Mouse (Mus musculus) activated CD4-positive, CD25-positive, alpha-beta regulatory T cell, adult 4 months (primary cell): ENCODE data around the gene Mllt11. TPM values are rescaled to one million over a fixed set of nuclear protein-coding genes. Genes with fewer than 3 reads are reported as not detected.

Source experiments
- ATAC-seq: one replicate; pipeline ENCODE4 v1.8.0; 2017
- polyA plus RNA-seq, 2 experiments: library from polyadenylated mRNA; unstranded; fragments of 100-300 nt; shearing (Covaris generic); gene quantifications; one replicate each; pipeline ENCODE4 v1.2.1; 2017

The Mllt11 gene
- polyA plus RNA-seq, 2 experiments from 2014 or later: 21.2 to 31.5 TPM

GRCm38 (mm10) chr3:95243086-95243485, 11.1 kb upstream of the Mllt11 start:
- ATAC-seq: no peak

- ATAC-seq: no peak
Measured at GRCm38 (mm10) chr3:95241498-95241897, 9.5 kb upstream of the Mllt11 start, which contains the start of gene Gm128. Gene Gm128 (minus strand): TSS chr3:95241598.

- no peak for ATAC-seq
Measured at GRCm38 (mm10) chr3:95240900-95241299, 8.9 kb upstream of the Mllt11 start.

- ATAC-seq: no peak
Measured at GRCm38 (mm10) chr3:95239971-95240370, 8.0 kb upstream of the Mllt11 start.

- no peak for ATAC-seq
Measured at GRCm38 (mm10) chr3:95239022-95239421, 7.1 kb upstream of the Mllt11 start.

GRCm38 (mm10) chr3:95237541-95238099, 5.6 kb upstream of the Mllt11 start:
- ATAC-seq: no peak

GRCm38 (mm10) chr3:95235386-95236301, 3.7 kb upstream of the Mllt11 start:
- ATAC-seq: no peak

GRCm38 (mm10) chr3:95233303-95233980, 1.5 kb upstream of the Mllt11 start:
- ATAC-seq: no peak

GRCm38 (mm10) chr3:95232771-95233170, 800 bp upstream of the Mllt11 start:
- ATAC-seq: no peak

GRCm38 (mm10) chr3:95230495-95231297, 1.3 kb downstream of the Mllt11 start:
- ATAC-seq: no peak

- ATAC-seq: no peak
Measured at GRCm38 (mm10) chr3:95229781-95230494, 2.0 kb downstream of the Mllt11 start.

GRCm38 (mm10) chr3:95228894-95229780, 2.8 kb downstream of the Mllt11 start:
- peak; percentile 11 for ATAC-seq

- peak; percentile 75 for ATAC-seq
Measured at GRCm38 (mm10) chr3:95228148-95228893, 3.6 kb downstream of the Mllt11 start, which contains the start of gene Cdc42se1. Gene Cdc42se1 (plus strand): TSS chr3:95228732.

GRCm38 (mm10) chr3:95227214-95227613, 4.8 kb downstream of the Mllt11 start:
- ATAC-seq: no peak

GRCm38 (mm10) chr3:95224295-95224694, 7.7 kb downstream of the Mllt11 start:
- ATAC-seq: no peak

- peak; percentile 15 for ATAC-seq
Measured at GRCm38 (mm10) chr3:95223041-95223440, 8.9 kb downstream of the Mllt11 start.

GRCm38 (mm10) chr3:95218466-95219137, 13.4 kb downstream of the Mllt11 start:
- ATAC-seq: no peak

GRCm38 (mm10) chr3:95217255-95218134, 14.5 kb downstream of the Mllt11 start, which contains the start of gene Gabpb2:
Gene Gabpb2 (minus strand): TSS chr3:95217916.
- peak; percentile 87 for ATAC-seq
